Mouse (Mus musculus): Measurements from ENCODE around the gene Hist1h2bn. TPM values are rescaled to one million over a fixed set of nuclear protein-coding genes. Genes with fewer than 3 reads are reported as not detected.
"Not testable (repeated sequence)": the region's sequence is repeated elsewhere in the genome, so short reads cannot be mapped to it uniquely, and the experiment has no call there.

Gene Hist1h2bn
- polyA plus RNA-seq, 1 experiment from 2014 or later = not detected

GRCm38 (mm10) chr13:21734010-21734905, 19.7 kb upstream of the Hist1h2bn start:
- Histone ChIP-seq H3K4me3 (peak overlapping the region; percentile 56), H3K27ac (replicated peaks) (peak overlapping the region; percentile 96), H3K4me1 (replicated peaks) (peaks cover 19% of the 10 kb centered on the region), H3K9me3 (no peaks in the 10 kb centered on the region), H3K27me3 (no peaks in the 10 kb centered on the region), H3K9ac (peak overlapping the region; percentile 54), H3K4me2 (peak overlapping the region; percentile 73), H3K36me3 (no peaks in the 10 kb centered on the region)
- WGBS = under 1% methylated on average over 21 of the region's 21 CpGs
- peak; percentile 86 for ATAC-seq (ENCODE audit: low FRiP score, low read depth)

- peak within 1 kb of the TSS; percentile 73 for H3K4me2 ChIP-seq
- not testable (repeated sequence) for H3K27me3 ChIP-seq, H3K36me3 ChIP-seq, H3K9me3 ChIP-seq
- peak within 1 kb of the TSS; percentile 54 for H3K9ac ChIP-seq
- ATAC-seq (ENCODE audit: low FRiP score, low read depth) = peak; percentile 91
- peak within 1 kb of the TSS; percentile 56 for H3K4me3 ChIP-seq
- H3K27ac ChIP-seq (replicated peaks) = peak within 1 kb of the TSS; percentile 96
- peaks cover 19% of the 10 kb centered on the region for H3K4me1 ChIP-seq (replicated peaks)
- under 1% methylated on average over 52 of the region's 56 CpGs for WGBS
These were observed 18.8 kb upstream of the Hist1h2bn start, which contains the start of gene Hist1h4j for GRCm38 (mm10) chr13:21734906-21735767. TSS of gene Hist1h4j (plus strand) at chr13:21735064.

GRCm38 (mm10) chr13:21745006-21745405, 8.9 kb upstream of the Hist1h2bn start:
- H3K27me3 ChIP-seq = no peaks in the 10 kb centered on the region
- no peak for ATAC-seq (ENCODE audit: low FRiP score, low read depth)
- 97% methylated on average over 1 of the region's 1 CpGs for WGBS
- H3K36me3 ChIP-seq = no peaks in the 10 kb centered on the region
- no peaks in the 10 kb centered on the region for H3K9me3 ChIP-seq
- H3K9ac ChIP-seq = no peak overlapping the region
- no peak overlapping the region for H3K27ac ChIP-seq (replicated peaks)
- H3K4me1 ChIP-seq (replicated peaks) = peaks cover 12% of the 10 kb centered on the region
- H3K4me3 ChIP-seq = no peak overlapping the region
- H3K4me2 ChIP-seq = no peak overlapping the region

- Histone ChIP-seq H3K4me3 (peak overlapping the region; percentile 48), H3K27me3 (no peaks in the 10 kb centered on the region), H3K27ac (replicated peaks) (peak overlapping the region; percentile 89), H3K9me3 (no peaks in the 10 kb centered on the region), H3K9ac (peak overlapping the region; percentile 53), H3K4me1 (replicated peaks) (peaks cover 27% of the 10 kb centered on the region), H3K4me2 (peak overlapping the region; percentile 73), H3K36me3 (no peaks in the 10 kb centered on the region)
- WGBS = 7% methylated on average over 5 of the region's 5 CpGs
- ATAC-seq (ENCODE audit: low FRiP score, low read depth) = no peak
These were observed 4.3 kb upstream of the Hist1h2bn start for GRCm38 (mm10) chr13:21749387-21750158.

- Histone ChIP-seq H3K4me2 (peak within 1 kb of the TSS; percentile 73), H3K27ac (replicated peaks) (peak within 1 kb of the TSS; percentile 89), H3K4me3 (peak within 1 kb of the TSS; percentile 48), H3K4me1 (replicated peaks) (peaks cover 31% of the 10 kb centered on the region), H3K9ac (peak within 1 kb of the TSS; percentile 53)
- peak; percentile 91 for ATAC-seq (ENCODE audit: low FRiP score, low read depth)
- not testable (repeated sequence) for H3K9me3 ChIP-seq, H3K36me3 ChIP-seq, H3K27me3 ChIP-seq
- WGBS = under 1% methylated on average over 47 of the region's 56 CpGs
These were observed 3.5 kb upstream of the Hist1h2bn start, which contains the start of gene Hist1h4k for GRCm38 (mm10) chr13:21750159-21751017. TSS of gene Hist1h4k (minus strand) at chr13:21750505.

GRCm38 (mm10) chr13:21751417-21751816, 2.5 kb upstream of the Hist1h2bn start:
- no peak overlapping the region for H3K4me2 ChIP-seq
- H3K36me3 ChIP-seq = no peaks in the 10 kb centered on the region
- H3K27me3 ChIP-seq = no peaks in the 10 kb centered on the region
- H3K9me3 ChIP-seq = no peaks in the 10 kb centered on the region
- H3K4me1 ChIP-seq (replicated peaks) = peaks cover 31% of the 10 kb centered on the region
- H3K27ac ChIP-seq (replicated peaks) = no peak overlapping the region
- H3K4me3 ChIP-seq = no peak overlapping the region
- ATAC-seq (ENCODE audit: low FRiP score, low read depth) = no peak
- H3K9ac ChIP-seq = no peak overlapping the region

- H3K27ac ChIP-seq (replicated peaks) = no peak overlapping the region
- no peak overlapping the region for H3K9ac ChIP-seq
- no peaks in the 10 kb centered on the region for H3K27me3 ChIP-seq
- H3K4me2 ChIP-seq = no peak overlapping the region
- H3K4me3 ChIP-seq = no peak overlapping the region
- H3K9me3 ChIP-seq = no peaks in the 10 kb centered on the region
- no peaks in the 10 kb centered on the region for H3K36me3 ChIP-seq
- 79% methylated on average over 3 of the region's 3 CpGs for WGBS
- H3K4me1 ChIP-seq (replicated peaks) = peaks cover 31% of the 10 kb centered on the region
- no peak for ATAC-seq (ENCODE audit: low FRiP score, low read depth)
These were observed 2.1 kb upstream of the Hist1h2bn start for GRCm38 (mm10) chr13:21751827-21752226.

- Histone ChIP-seq H3K9ac (no peak overlapping the region), H3K9me3 (no peaks in the 10 kb centered on the region), H3K4me3 (no peak overlapping the region), H3K4me1 (replicated peaks) (peaks cover 31% of the 10 kb centered on the region), H3K27me3 (no peaks in the 10 kb centered on the region), H3K4me2 (0 out of 2 replicates have a peak overlapping the region, but pooled peaks have one; percentile 88), H3K27ac (replicated peaks) (0 out of 2 replicates have a peak overlapping the region, but pooled peaks have one; percentile 2), H3K36me3 (no peaks in the 10 kb centered on the region)
- ATAC-seq (ENCODE audit: low FRiP score, low read depth) = no peak
- WGBS = 52% methylated on average over 3 of the region's 3 CpGs
These were observed 1.6 kb upstream of the Hist1h2bn start for GRCm38 (mm10) chr13:21752356-21752755.

- Histone ChIP-seq H3K27ac (replicated peaks) (peak overlapping the region; percentile 94), H3K36me3 (no peaks in the 10 kb centered on the region), H3K4me3 (peak overlapping the region; percentile 47), H3K4me1 (replicated peaks) (peaks cover 31% of the 10 kb centered on the region), H3K9me3 (no peaks in the 10 kb centered on the region), H3K9ac (peak overlapping the region; percentile 60), H3K4me2 (peak overlapping the region; percentile 88), H3K27me3 (no peaks in the 10 kb centered on the region)
- 2% methylated on average over 10 of the region's 10 CpGs for WGBS
- ATAC-seq (ENCODE audit: low FRiP score, low read depth) = no peak
These were observed 836 bp upstream of the Hist1h2bn start for GRCm38 (mm10) chr13:21753051-21753523.

- not testable (repeated sequence) for H3K36me3 ChIP-seq; H3K9me3 ChIP-seq; ATAC-seq (ENCODE audit: low FRiP score, low read depth); H3K27me3 ChIP-seq
- Histone ChIP-seq H3K9ac (peak overlapping the region; percentile 37), H3K4me3 (peak overlapping the region; percentile 47), H3K4me1 (replicated peaks) (peaks cover 21% of the 10 kb centered on the region), H3K27ac (replicated peaks) (peak overlapping the region; percentile 94), H3K4me2 (peak overlapping the region; percentile 88)
- under 1% methylated on average over 24 of the region's 26 CpGs for WGBS
These were observed 525 bp downstream of the Hist1h2bn start for GRCm38 (mm10) chr13:21754294-21755001.
